Mouse (Mus musculus) CD8-positive naive resting alpha-beta T cell, adult 2 months (primary cell): ENCODE data around the gene Zkscan5.
"Not testable (repeated sequence)": the region's sequence is repeated elsewhere in the genome, so short reads cannot be mapped to it uniquely, and the experiment has no call there.

Source experiments
- DNase-seq, 2 experiments: peaks; one replicate each; pipeline ENCODE4 v3.0.0; 2022; ENCODE audit warnings: low read depth in 2 of 2, low spot score in 2 of 2

Zkscan5 gene

GRCm38 (mm10) chr5:145212216-145212615, 7.9 kb downstream of the Zkscan5 start:
- no peak for DNase-seq

DNA sequence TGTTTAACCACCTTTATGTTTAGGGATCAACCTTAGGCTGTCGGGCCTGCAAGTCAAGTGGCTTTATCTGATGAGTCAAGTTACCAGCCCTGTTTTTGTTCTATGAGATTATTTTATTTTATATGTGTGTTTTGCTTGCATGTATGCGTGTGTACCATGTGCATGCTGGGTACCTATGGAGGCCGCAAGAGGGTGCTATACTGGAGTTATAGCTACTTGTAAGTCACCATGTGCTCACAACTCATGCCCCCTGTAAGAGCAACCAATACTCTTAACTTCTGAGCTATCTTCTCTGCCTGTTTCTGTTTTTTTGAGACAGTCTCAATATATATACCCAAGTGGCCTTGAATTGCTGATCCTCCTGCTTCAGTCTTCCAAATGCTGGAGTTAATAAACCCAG, 9.1 kb downstream of the Zkscan5 start:
- DNase-seq: no peak

DNA sequence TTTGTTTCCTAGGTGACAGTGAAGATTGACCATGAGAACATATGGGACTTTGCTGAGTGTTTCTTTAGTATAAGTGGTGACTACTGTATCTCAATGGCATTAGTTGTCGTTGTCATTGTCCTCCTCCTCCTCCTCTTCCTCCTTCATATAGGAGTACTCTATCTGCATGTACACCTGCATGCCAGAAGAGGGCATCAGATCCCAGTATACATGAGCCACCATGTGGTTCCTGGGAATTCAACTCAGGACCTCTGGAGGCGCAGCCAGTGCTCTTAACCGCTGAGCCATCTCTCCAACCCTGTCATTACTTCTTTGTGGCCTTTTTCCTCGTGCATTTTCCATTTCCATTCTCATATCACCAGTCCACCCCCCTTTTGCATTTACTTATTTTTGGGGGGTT, 10.3 kb downstream of the Zkscan5 start:
- no peak for DNase-seq

DNA sequence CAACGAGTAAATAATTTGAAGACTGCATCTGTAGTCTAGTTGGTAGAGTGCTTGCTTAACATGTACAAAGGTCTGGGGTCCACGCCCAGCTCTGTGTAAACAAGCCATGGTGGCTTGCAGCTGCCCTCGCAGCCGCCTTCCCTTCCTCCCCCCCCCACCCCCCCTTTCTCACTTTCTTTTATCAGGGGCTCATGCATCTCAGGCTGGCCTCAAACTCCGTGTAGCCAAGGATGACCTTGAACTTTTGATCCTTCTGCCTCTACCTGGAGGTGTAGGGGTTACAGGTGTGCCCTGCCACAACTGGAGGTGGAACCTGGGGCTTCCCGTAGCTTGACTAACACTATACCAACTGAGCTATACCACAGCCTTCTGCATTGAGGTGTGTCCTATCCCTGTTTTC, 13.4 kb downstream of the Zkscan5 start:
- DNase-seq: no peak

DNA sequence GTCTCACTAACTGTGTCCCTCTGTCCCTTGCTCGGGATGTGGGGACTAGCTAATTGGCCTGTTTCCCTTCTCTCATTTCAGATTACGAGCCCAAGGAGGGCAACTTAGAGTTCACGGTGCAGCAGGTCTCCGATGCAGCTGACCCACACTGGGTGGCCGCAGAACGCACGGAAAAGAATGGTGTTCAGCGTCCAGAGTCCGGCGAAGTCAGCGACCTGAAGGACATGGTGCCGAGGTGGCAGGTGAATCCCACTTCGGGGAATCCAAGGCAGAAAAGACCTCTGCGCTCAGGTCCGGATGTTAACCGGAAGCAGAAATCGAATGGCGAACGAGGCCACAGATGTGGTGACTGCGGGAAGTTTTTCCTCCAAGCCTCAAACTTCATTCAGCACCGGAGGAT, 13.8 kb downstream of the Zkscan5 start:
- DNase-seq: no peak

- DNase-seq: no peak
Observed at GRCm38 (mm10) chr5:145218671-145219070, 14.3 kb downstream of the Zkscan5 start.

DNA sequence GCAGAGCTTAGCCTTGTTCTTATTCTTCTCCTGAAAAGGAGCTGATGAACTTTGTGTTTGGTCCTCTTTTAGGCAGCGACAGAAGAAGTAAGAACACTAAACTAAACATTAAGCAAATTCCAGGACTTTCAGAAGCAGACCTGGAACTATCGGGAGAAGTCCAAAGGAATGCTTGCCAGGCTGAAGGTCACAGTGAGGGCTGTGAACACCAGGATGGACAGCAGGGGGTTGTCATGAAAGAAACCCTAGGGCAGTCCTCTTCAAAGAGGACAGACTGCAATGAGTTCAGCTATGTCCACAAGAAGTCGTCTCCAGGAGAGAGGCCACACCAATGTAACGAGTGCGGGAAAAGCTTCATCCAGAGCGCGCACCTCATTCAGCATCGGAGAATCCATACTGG, 15.6 kb downstream of the Zkscan5 start:
- DNase-seq: no peak

DNA sequence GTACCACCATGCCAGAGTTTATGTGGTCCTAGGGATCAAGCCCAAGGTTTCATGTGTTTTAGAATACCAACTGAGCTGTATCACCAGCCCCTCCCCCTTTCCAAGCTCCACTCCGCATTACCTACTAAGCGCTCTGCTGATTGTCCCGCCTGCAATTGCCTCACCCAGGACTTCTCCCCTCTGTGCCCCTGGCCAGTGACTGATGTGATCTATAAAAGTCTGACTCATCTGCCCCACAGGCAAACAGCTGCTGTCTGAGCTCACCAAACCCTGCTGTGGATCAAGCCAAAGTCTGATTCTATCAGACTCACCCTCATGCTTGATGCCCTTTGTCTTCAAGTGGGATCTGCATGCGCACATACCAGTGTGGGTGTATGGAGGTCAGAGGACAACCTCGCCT, 18.5 kb downstream of the Zkscan5 start:
- DNase-seq: no peak

DNA sequence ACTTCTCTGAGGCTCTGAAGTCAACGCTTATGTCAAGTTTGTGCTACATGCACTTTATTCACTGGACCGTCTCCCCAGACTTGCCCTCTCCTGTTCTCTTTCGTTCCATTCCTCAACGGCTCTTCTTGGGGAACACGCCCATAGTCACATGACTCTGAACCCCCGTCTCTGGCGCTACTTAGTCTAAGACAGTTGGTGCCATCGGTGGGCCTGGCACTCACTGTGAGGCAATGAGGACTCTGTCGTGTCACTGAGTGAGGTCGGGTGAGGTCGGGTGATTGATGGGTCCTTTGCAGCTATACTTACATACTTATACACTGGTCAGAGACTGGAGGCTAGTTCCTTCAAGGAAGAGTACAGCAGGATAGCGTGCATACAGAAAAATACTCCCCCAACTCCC, 19.0 kb downstream of the Zkscan5 start:
- no peak for DNase-seq

DNA sequence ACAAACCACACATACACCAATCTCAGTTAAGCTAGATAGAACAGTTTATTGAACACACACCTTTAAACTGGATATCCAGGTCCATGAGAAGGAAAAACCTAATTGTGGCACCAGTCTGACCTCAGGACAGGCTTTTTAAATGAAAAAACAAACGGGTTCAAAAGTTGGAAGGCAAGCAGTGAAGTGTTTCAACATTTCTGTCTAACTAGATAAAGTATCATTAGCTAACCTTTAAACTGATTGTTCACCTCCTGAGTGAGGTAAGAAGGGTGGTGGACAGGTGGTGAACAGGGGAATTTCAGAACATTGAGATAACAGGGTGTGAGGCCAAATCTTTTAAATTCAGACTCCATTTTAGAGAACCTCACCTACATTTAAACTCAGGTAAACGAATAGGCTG, 22.1 kb downstream of the Zkscan5 start:
- DNase-seq: no peak

- DNase-seq: not testable (repeated sequence)
Observed at GRCm38 (mm10) chr5:145229283-145229682, 24.9 kb downstream of the Zkscan5 start.

GRCm38 (mm10) chr5:145230641-145231040, 26.3 kb downstream of the Zkscan5 start:
- no peak for DNase-seq

DNA sequence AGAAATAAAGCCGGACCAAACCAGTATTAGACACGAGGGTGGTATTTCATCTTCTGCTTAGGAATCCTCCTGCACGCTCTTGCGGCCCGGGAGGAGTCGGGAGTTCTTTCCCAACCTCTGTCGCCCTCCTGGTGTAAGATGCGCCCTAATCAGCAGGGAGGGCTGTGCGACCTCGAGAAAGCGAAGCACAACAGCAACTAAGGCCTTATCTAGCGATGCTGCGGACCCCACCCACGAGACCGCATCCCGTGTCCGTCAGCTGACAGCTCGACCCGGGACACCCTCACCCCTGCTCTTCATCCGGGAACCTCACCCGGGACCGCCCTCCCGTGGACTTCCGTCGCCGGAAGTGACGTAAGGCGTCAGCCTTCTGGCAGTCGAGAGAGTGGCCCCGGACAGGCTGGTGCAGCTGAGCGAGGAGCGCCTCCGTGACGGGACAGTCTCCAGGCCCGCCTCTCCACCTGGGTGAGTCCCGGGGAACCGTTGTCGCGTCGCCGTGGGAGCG, 27.1 kb downstream of the Zkscan5 start, which contains the start of gene Zfp655:
Zfp655 (plus strand) TSS at position 349 of the 505 bp plus-strand sequence.
- DNase-seq: peak; percentile 97 to 98

- DNase-seq: peak in 1 of 2 experiments; percentile 2
Observed at GRCm38 (mm10) chr5:145231893-145232411, 27.6 kb downstream of the Zkscan5 start.

GRCm38 (mm10) chr5:145234636-145235035, 30.3 kb downstream of the Zkscan5 start:
- DNase-seq: peak in 1 of 2 experiments; percentile 29

DNA sequence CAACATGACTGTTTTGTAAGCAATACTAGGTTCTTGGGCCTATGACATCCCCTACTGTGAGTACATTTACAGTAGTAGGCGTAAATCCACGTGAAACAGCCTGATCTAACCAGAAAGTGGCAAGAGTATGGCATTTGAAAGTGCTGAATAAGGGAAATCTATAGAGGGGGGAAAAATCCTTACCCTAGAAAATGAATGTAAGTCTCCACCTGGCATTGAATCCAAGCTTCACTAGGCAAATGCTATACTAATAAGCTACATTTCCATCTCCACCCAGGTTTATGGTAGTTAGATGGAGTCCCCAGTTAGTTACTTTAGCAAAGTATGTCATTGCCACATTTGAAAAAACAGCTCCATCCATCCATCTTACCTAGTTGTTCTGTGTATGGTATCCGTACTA, 45.2 kb downstream of the Zkscan5 start:
- no peak for DNase-seq
